Mouse (Mus musculus): ENCODE measurements around the gene Slc25a25.

- TF ChIP-seq POLR2A (IDR thresholded peaks at IDR 0.05; ENCODE audit: extremely low read depth, insufficient read depth, low read length) (no peak), CTCF (IDR thresholded peaks at IDR 0.05; ENCODE audit: extremely low read depth, insufficient read depth, low read length) (no peak)
These were observed 39.8 kb downstream of the Slc25a25 start for GRCm38 (mm10) chr2:32411407-32411806.

Measured in cortical plate, adult 2 months (tissue).